Mouse (Mus musculus) layer of hippocampus, adult 2 months (tissue): ENCODE measurements at regions not wholly inside any gene's neighbourhood (a gene's known extent, or its start where the extent isn't known, plus 50 kb on each side); places are given as distances from the start of the nearest gene placed in this dataset.

ENCODE experiments used
- DNase-seq, 2 experiments: peaks; one replicate each; pipeline ENCODE4 v3.0.0; 2022; ENCODE audit warnings: low spot score in 2 of 2
- H3K27ac ChIP-seq: fragments of 200-600 bp; 2 replicates; pipeline ENCODE4 v1.8.1; 2022
- H3K4me3 ChIP-seq: fragments of 200-600 bp; 2 replicates; pipeline ENCODE4 v1.8.1; 2022; ENCODE audit warnings: mild to moderate bottlenecking
- CTCF ChIP-seq: fragments of 200-600 bp; conservative IDR thresholded peaks from 2 replicates; pipeline ENCODE4 v1.8.1; 2022; ENCODE audit warnings: antibody characterized with exemption, mild to moderate bottlenecking, moderate library complexity

DNA sequence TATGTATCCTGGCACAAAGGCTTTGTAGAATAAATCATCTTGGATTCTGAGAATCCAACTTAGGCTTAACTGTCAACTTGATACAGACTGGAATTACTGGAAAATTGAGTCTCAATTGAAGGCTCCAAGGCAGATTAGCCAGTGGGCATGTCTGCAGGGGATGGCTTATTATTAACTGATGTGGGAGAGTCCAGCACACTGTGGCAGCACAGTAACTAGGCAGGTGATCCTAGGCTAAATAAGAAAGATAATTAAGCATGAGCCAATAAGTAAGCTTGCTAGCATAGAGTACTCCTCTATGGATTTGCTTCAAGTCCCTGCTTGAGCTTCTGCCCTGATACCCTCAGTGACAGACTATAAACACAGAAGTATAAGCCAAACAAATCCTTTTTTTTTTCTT lies 279.7 kb upstream of the Sstr1 start:
- H3K4me3 ChIP-seq: no peak overlapping the region
- no peak overlapping the region for H3K27ac ChIP-seq
- no peak for TF ChIP-seq CTCF
- DNase-seq: no peak

DNA sequence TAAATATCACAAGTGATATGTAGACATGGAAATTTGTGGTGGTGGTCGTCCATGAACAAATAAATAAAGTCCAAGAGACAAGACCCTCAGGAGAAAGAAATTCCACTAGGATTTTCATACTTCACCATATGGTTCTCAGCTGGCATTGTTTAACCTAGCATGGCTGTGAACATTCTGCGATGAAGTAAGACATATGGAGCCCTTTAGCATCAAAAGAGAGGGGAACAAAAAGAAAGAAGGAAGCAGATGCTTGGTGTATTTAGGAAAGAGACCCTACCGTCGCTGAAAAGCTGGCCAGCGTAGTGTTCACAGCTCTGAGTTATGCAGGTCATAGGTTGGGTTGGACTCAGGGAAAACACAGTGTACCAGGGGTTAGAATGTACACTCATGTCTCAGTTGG lies 261.7 kb upstream of the Sstr1 start:
- Histone ChIP-seq H3K4me3 (no peak overlapping the region), H3K27ac (no peak overlapping the region)
- no peak for TF ChIP-seq CTCF
- DNase-seq: no peak

DNA sequence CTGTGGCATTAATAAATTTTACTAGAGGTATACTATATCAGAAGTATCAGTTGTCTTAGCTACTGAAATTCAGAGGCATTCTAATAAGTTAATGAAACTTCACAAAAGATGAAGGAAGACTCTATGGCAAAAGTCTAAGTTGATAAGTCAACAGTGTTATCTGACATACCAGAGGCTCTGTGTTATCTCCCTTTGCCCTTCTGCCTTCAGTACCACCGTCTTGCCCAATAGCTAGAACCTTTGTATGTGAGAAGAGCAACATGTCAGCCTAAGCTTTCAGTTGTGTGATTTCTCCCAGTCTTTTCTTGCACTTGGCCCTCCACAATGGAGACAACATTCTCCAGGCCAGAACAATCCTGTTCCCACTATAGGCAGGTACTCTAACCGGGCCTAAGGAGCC lies 253.0 kb upstream of the Sstr1 start:
- Histone ChIP-seq H3K4me3 (no peak overlapping the region), H3K27ac (no peak overlapping the region)
- DNase-seq: no peak
- no peak for TF ChIP-seq CTCF

DNA sequence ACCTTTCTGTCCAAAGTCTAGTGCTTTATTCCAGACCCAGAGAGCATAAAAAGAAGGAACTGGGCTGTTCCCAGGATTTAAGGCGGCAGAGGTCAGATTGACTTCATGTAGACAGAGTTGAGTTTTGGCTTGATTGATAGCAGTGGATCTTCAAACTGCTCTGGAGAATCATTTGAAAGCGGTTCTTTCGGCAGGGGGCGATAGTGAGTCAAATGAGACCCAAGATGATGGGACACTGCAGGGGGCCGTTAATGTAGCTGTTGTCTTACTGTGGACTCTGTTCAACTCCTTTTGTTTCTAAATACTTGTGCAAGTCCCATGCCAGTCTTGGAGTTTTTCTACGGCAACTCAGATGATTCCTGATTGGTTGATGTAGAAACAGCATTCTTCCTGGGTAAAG lies 251.4 kb upstream of the Sstr1 start:
- Histone ChIP-seq H3K4me3 (no peak overlapping the region), H3K27ac (no peak overlapping the region)
- DNase-seq: no peak
- TF ChIP-seq CTCF: peak; percentile 31

DNA sequence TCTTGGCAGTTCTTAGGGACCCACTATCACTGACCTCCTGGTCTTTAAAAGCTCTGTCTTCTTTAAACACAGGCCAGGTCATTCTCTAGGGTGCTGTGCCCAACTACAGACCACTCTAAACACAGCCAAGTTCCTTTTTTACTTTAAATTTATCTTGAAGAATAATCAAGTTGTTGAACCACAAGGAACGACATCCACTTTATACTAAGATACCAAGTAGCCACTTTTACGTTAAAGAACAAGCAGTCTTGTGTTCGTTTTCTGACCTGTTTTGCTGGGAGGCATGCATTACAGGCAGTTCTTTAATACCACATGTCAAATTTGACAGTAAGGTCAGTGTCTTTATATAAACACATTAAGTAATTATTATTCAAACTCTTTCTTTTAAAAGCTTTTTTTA lies 242.4 kb upstream of the Sstr1 start:
- no peak for DNase-seq
- no peak overlapping the region for H3K27ac ChIP-seq
- no peak for TF ChIP-seq CTCF
- no peak overlapping the region for H3K4me3 ChIP-seq

DNA sequence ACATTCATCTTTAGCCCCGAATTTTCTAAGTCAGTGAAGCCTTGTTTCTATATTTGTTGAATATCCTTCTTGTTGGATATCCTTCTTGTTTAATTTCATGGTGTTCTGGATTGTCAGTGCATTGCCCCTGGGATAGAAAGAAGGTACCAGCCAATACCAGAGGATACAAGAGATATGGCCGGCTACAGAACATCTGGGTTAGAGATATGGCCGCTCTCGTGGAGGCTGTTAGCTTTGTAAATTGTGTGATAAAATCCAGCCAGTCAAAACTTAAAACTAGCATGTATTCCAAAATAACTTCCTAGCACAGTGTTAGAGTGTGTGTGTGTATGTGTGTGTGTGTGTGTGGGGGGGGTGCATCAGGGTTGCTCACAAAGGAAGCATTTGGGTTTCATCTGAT lies 241.4 kb upstream of the Sstr1 start:
- Histone ChIP-seq H3K27ac (no peak overlapping the region), H3K4me3 (no peak overlapping the region)
- no peak for TF ChIP-seq CTCF
- no peak for DNase-seq

DNA sequence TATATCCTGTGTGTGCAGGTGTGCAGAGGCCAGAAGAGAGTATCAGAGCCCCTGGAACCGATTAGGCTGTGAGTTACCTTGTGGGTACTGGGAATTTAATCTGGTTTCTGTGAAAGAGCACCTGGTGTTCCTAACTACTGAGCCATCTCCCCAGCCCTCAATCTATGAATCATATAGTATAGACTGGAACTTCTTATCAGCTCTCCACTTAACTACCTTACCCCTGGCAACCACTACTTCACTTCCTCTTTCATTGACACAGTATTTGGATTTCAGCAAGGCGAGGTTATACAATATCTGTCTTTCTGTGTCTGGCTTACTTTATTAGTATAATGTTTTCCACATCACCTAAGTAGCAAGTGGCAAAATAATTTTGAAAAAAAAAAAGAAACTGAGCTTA lies 239.1 kb upstream of the Sstr1 start:
- H3K27ac ChIP-seq: peak overlapping the region; percentile 25; the same call in 1 of the 2 replicates
- TF ChIP-seq CTCF: no peak
- DNase-seq: no peak
- no peak overlapping the region for H3K4me3 ChIP-seq
